Mouse (Mus musculus): Measurements from ENCODE around the gene Mcfd2. TPM values are rescaled to one million over a fixed set of nuclear protein-coding genes. Genes with fewer than 3 reads are reported as not detected.

The Mcfd2 gene
- total and polyA plus RNA-seq, 3 experiments = 5.3 to 34.4 (median 15.4) TPM

- no peak for TF ChIP-seq TAL1 (conservative IDR thresholded peaks at IDR 0.05; ENCODE audit: low read depth, low read length)
- TF ChIP-seq CTCF (IDR thresholded peaks at IDR 0.05; ENCODE audit: low read depth, low read length) = no peak
- TF ChIP-seq POLR2AphosphoS5 (IDR thresholded peaks at IDR 0.05; ENCODE audit: insufficient replicate concordance, low read depth, low read length) = no peak
- no peak for TF ChIP-seq GATA2 (IDR thresholded peaks at IDR 0.05; ENCODE audit: borderline replicate concordance, low read depth, low read length)
- no peak for TF ChIP-seq GATA1 (IDR thresholded peaks at IDR 0.05; ENCODE audit: borderline replicate concordance, low read length)
- ATAC-seq (ENCODE audit: extremely low read depth, insufficient number of reproducible peaks, low FRiP score, poor library complexity, severe bottlenecking) = no peak; the same call in none of the 2 replicates
- peaks cover 69% of the 10 kb centered on the region for H3K36me3 ChIP-seq (replicated peaks)
Observed at GRCm38 (mm10) chr17:87255672-87256071, 10.1 kb downstream of the Mcfd2 start.

DNA sequence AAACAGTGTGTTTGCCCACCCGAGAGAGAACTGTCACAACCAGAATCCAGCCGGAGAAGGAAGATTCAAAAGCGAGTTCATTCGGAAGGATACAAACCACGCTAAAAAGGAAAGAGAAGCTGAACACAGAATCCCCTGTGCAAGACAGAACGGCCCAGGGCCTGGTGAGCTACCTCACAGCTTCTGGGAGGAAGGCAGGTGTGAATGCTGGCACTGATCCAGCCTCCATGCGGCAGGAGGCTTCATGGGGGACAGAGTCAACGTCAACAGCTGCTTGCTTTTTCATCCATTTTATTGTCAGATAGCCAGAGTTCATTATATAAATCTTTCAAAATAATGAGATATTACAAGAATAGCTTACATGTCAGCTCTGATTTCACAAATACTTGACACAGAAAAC is 11.4 kb downstream of the Mcfd2 start:
- Histone ChIP-seq H3K4me1 (ENCODE audit: insufficient read depth, low read depth, low read length) (no peaks in the 10 kb centered on the region), H3K36me3 (replicated peaks) (peaks cover 59% of the 10 kb centered on the region), H3K9me3 (replicated peaks) (no peaks in the 10 kb centered on the region), H3K27me3 (ENCODE audit: insufficient read depth, low read length) (no peaks in the 10 kb centered on the region), H3K4me3 (ENCODE audit: low read depth, low read length) (no peak overlapping the region)
- TF ChIP-seq TAL1 (conservative IDR thresholded peaks at IDR 0.05; ENCODE audit: low read depth, low read length) (no peak), POLR2AphosphoS5 (IDR thresholded peaks at IDR 0.05; ENCODE audit: insufficient replicate concordance, low read depth, low read length) (no peak), GATA1 (IDR thresholded peaks at IDR 0.05; ENCODE audit: borderline replicate concordance, low read length) (no peak), GATA2 (IDR thresholded peaks at IDR 0.05; ENCODE audit: borderline replicate concordance, low read depth, low read length) (no peak), CTCF (IDR thresholded peaks at IDR 0.05; ENCODE audit: low read depth, low read length) (no peak)
- DNase-seq (ENCODE audit: low spot score) (no peak), ATAC-seq (ENCODE audit: extremely low read depth, insufficient number of reproducible peaks, low FRiP score, poor library complexity, severe bottlenecking) (no peak)

More at GRCm38 (mm10) chr17:87255672-87256071, 10.1 kb downstream of the Mcfd2 start:
- H3K9me3 ChIP-seq (replicated peaks) = no peaks in the 10 kb centered on the region
- DNase-seq (ENCODE audit: low spot score) = no peak
- H3K27me3 ChIP-seq (ENCODE audit: insufficient read depth, low read length) = no peaks in the 10 kb centered on the region
- no peak overlapping the region for H3K4me3 ChIP-seq (ENCODE audit: low read depth, low read length)
- H3K4me1 ChIP-seq (ENCODE audit: insufficient read depth, low read depth, low read length) = no peaks in the 10 kb centered on the region

- ATAC-seq (ENCODE audit: extremely low read depth, insufficient number of reproducible peaks, low FRiP score, poor library complexity, severe bottlenecking) = no peak
- H3K4me1 ChIP-seq (ENCODE audit: insufficient read depth, low read depth, low read length) = peaks cover 17% of the 10 kb centered on the region
- DNase-seq (ENCODE audit: low spot score) = no peak
Observed at GRCm38 (mm10) chr17:87246103-87246502, 19.6 kb downstream of the Mcfd2 start.

DNA sequence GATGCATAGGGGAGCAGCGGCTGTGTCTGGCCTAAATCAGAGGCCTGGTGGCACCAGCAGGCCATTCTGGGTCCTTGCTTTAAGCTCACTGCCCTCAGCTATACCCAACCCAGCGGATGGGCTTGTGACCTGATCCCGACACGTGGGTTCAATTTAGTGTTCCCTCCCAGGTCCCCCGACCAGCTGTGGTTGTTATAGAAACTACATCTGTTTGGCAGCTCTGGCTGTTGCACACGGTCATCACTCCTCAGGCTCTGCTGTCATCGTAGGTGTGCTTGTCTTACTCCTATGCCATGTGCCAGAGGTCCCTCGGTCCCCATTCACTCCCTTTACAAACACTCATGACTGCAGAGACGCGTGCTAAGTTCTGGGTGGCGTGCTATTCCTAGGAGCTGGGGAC is 27.9 kb downstream of the Mcfd2 start:
- no peaks in the 10 kb centered on the region for H3K36me3 ChIP-seq (replicated peaks)
- H3K4me1 ChIP-seq (ENCODE audit: insufficient read depth, low read depth, low read length) = peaks cover 3% of the 10 kb centered on the region; the same call in 1 of the 2 replicates
- no peak for DNase-seq (ENCODE audit: low spot score)
- H3K9me3 ChIP-seq (replicated peaks) = no peaks in the 10 kb centered on the region
- ATAC-seq (ENCODE audit: extremely low read depth, insufficient number of reproducible peaks, low FRiP score, poor library complexity, severe bottlenecking) = no peak
- no peak for TF ChIP-seq GATA1 (IDR thresholded peaks at IDR 0.05; ENCODE audit: borderline replicate concordance, low read length)
- no peak for TF ChIP-seq GATA2 (IDR thresholded peaks at IDR 0.05; ENCODE audit: borderline replicate concordance, low read depth, low read length)
- no peak for TF ChIP-seq TAL1 (conservative IDR thresholded peaks at IDR 0.05; ENCODE audit: low read depth, low read length)
- TF ChIP-seq CTCF (IDR thresholded peaks at IDR 0.05; ENCODE audit: low read depth, low read length) = no peak
- no peak for TF ChIP-seq POLR2AphosphoS5 (IDR thresholded peaks at IDR 0.05; ENCODE audit: insufficient replicate concordance, low read depth, low read length)
- no peak overlapping the region for H3K4me3 ChIP-seq (ENCODE audit: low read depth, low read length)
- H3K27me3 ChIP-seq (ENCODE audit: insufficient read depth, low read length) = peaks cover 29% of the 10 kb centered on the region

More at GRCm38 (mm10) chr17:87246103-87246502, 19.6 kb downstream of the Mcfd2 start:
- H3K9me3 ChIP-seq (replicated peaks) = no peaks in the 10 kb centered on the region
- TF ChIP-seq POLR2AphosphoS5 (IDR thresholded peaks at IDR 0.05; ENCODE audit: insufficient replicate concordance, low read depth, low read length) = no peak
- TF ChIP-seq CTCF (IDR thresholded peaks at IDR 0.05; ENCODE audit: low read depth, low read length) = no peak
- TF ChIP-seq GATA2 (IDR thresholded peaks at IDR 0.05; ENCODE audit: borderline replicate concordance, low read depth, low read length) = no peak
- TF ChIP-seq GATA1 (IDR thresholded peaks at IDR 0.05; ENCODE audit: borderline replicate concordance, low read length) = no peak
- TF ChIP-seq TAL1 (conservative IDR thresholded peaks at IDR 0.05; ENCODE audit: low read depth, low read length) = no peak
- H3K27me3 ChIP-seq (ENCODE audit: insufficient read depth, low read length) = peaks cover 15% of the 10 kb centered on the region
- H3K4me3 ChIP-seq (ENCODE audit: low read depth, low read length) = no peak overlapping the region
- no peaks in the 10 kb centered on the region for H3K36me3 ChIP-seq (replicated peaks)

DNA sequence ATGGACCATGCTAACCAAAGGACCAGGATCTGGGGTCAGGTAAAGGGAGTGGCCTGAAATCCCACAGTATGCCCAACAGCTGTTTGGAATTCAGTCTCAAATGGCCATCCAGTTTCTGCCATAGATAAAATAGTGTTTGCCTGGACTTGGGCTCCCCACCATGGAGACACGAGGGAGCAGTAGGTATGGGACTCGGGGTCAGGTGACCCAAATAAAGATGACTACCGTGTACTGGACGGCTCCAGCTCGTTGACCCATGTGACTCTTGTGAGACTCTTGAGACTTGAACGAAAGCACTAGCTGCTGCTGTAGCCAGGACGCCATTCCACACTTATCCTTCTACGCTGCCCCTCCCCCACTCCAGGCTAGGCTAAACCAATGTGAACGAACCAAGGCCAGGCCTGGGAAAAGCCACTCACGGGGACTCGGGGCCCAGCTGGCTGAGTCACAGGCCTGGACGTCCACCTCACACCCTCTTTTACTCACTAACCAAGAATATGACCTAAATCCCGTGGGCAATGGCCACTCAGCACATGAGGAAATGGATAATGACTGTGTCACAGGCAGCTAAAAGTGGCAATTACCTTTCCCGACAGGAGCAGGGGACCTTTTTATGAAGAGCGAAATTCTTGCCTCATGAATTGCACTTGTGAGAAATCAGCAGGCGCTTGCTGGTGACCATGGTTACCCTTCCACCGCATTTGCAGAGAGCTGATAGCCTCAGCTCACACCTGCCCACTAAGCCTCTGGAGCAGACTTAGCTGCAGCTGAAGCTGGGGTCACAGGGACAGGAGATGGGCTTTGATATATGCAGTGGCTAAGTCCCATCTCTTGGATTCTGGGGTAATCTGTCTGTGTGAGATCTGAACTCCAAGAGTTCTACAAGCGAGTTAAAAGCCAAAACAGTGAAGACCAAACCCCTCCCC is 28.7 kb downstream of the Mcfd2 start:
- Histone ChIP-seq H3K9me3 (replicated peaks) (no peaks in the 10 kb centered on the region), H3K4me1 (ENCODE audit: insufficient read depth, low read depth, low read length) (peaks cover 3% of the 10 kb centered on the region; the same call in 1 of the 2 replicates), H3K36me3 (replicated peaks) (no peaks in the 10 kb centered on the region), H3K27me3 (ENCODE audit: insufficient read depth, low read length) (peaks cover 29% of the 10 kb centered on the region), H3K4me3 (ENCODE audit: low read depth, low read length) (no peak overlapping the region)
- ATAC-seq (ENCODE audit: extremely low read depth, insufficient number of reproducible peaks, low FRiP score, poor library complexity, severe bottlenecking) (no peak), DNase-seq (ENCODE audit: low spot score) (no peak)
- no peak for TF ChIP-seq POLR2AphosphoS5 (IDR thresholded peaks at IDR 0.05; ENCODE audit: insufficient replicate concordance, low read depth, low read length)
- TF ChIP-seq GATA1 (IDR thresholded peaks at IDR 0.05; ENCODE audit: borderline replicate concordance, low read length) = no peak
- TF ChIP-seq GATA2 (IDR thresholded peaks at IDR 0.05; ENCODE audit: borderline replicate concordance, low read depth, low read length) = no peak
- no peak for TF ChIP-seq TAL1 (conservative IDR thresholded peaks at IDR 0.05; ENCODE audit: low read depth, low read length)
- TF ChIP-seq CTCF (IDR thresholded peaks at IDR 0.05; ENCODE audit: low read depth, low read length) = no peak

- no peaks in the 10 kb centered on the region for H3K36me3 ChIP-seq (replicated peaks)
- peaks cover 18% of the 10 kb centered on the region for H3K27me3 ChIP-seq (ENCODE audit: insufficient read depth, low read length)
- no peaks in the 10 kb centered on the region for H3K9me3 ChIP-seq (replicated peaks)
- no peak for ATAC-seq (ENCODE audit: extremely low read depth, insufficient number of reproducible peaks, low FRiP score, poor library complexity, severe bottlenecking)
- no peak overlapping the region for H3K4me3 ChIP-seq (ENCODE audit: low read depth, low read length)
- H3K4me1 ChIP-seq (ENCODE audit: insufficient read depth, low read depth, low read length) = peaks cover 3% of the 10 kb centered on the region; the same call in 1 of the 2 replicates
- no peak for DNase-seq (ENCODE audit: low spot score)
- TF ChIP-seq TAL1 (conservative IDR thresholded peaks at IDR 0.05; ENCODE audit: low read depth, low read length) = no peak
- no peak for TF ChIP-seq CTCF (IDR thresholded peaks at IDR 0.05; ENCODE audit: low read depth, low read length)
- no peak for TF ChIP-seq GATA1 (IDR thresholded peaks at IDR 0.05; ENCODE audit: borderline replicate concordance, low read length)
- no peak for TF ChIP-seq GATA2 (IDR thresholded peaks at IDR 0.05; ENCODE audit: borderline replicate concordance, low read depth, low read length)
- TF ChIP-seq POLR2AphosphoS5 (IDR thresholded peaks at IDR 0.05; ENCODE audit: insufficient replicate concordance, low read depth, low read length) = no peak
Observed at GRCm38 (mm10) chr17:87235019-87235418, 30.7 kb downstream of the Mcfd2 start.

All from G1E (cell line).